Mouse (Mus musculus): Measurements from ENCODE around the gene Fstl4. TPM values are rescaled to one million over a fixed set of nuclear protein-coding genes. Genes with fewer than 3 reads are reported as not detected.

The Fstl4 gene
- polyA plus RNA-seq, 1 experiment from 2014 or later = not detected

DNA sequence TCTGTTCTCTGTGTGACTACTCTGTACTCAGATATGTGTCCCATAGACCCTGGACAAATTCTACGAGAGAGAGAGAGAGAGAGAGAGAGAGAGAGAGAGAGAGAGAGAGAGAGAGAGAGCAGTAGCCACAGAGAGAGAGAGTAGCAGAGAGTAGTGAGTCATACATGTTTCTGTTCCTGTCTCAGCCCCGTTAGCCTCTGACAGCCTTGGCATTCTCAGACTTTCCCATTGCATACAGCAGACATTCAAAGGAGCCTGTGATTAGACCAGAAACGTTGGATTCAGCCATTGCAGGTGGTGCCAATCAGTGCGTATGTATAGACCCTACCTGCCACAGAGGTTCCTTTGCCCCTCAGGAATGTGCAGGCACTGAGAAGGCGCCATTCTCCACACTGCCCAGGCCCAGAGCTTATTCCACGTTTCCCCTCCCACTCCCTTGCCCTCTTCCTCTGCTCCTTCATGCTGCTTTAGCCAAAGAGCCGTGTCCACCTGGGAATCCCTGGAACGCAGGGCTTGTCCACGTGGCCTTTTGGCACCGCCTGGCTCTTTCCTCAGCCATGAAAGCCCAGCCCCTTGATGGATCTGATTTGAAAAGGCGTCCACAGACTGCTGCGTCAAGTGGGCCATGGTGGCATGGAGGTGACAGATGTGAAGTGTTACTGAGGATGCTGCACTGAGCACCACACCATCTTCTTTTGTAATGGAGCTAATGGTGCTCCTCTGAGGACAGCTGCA is 175.1 kb downstream of the Fstl4 start:
- no peaks in the 10 kb centered on the region for H3K27me3 ChIP-seq (ENCODE audit: insufficient read depth, low read length)
- H3K36me3 ChIP-seq (replicated peaks; ENCODE audit: insufficient read depth, low read length) = no peaks in the 10 kb centered on the region
- no peak for DNase-seq
- no peak overlapping the region for H3K4me3 ChIP-seq (ENCODE audit: low read depth, low read length)
- no peak overlapping the region for H3K9ac ChIP-seq (replicated peaks)
- H3K4me2 ChIP-seq (ENCODE audit: low read depth, low read length) = no peak overlapping the region
- no peak for TF ChIP-seq CTCF (IDR thresholded peaks at IDR 0.05; ENCODE audit: low read depth)
- H3K9me3 ChIP-seq (ENCODE audit: low read length) = no peaks in the 10 kb centered on the region
- H3K27ac ChIP-seq (ENCODE audit: low read depth) = no peak overlapping the region
- no peaks in the 10 kb centered on the region for H3K4me1 ChIP-seq (ENCODE audit: insufficient read depth)
- 61% methylated on average over 12 of the region's 12 CpGs for WGBS (ENCODE audit: insufficient replicate concordance)
- no peak for ATAC-seq

DNA sequence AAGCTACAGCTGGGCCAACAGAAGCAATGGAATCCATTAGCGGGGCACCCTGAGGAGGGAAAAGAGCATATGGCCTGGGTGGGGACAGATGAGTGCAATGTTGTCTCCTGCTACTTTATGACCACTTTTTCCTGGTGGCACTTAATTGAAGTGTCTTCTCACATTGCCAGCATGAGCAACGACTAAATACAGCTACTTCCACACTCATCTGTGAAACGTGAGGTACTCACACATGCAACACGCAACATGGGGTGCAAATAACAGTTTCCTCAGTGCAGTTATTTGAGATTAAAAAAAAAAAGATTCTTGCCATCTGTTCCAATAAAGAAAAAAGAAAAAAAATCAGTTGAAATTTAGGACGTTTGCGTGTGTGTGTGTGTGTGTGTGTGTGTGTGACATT is 178.5 kb downstream of the Fstl4 start:
- H3K27ac ChIP-seq (ENCODE audit: low read depth) = no peak overlapping the region
- ATAC-seq = no peak

DNA sequence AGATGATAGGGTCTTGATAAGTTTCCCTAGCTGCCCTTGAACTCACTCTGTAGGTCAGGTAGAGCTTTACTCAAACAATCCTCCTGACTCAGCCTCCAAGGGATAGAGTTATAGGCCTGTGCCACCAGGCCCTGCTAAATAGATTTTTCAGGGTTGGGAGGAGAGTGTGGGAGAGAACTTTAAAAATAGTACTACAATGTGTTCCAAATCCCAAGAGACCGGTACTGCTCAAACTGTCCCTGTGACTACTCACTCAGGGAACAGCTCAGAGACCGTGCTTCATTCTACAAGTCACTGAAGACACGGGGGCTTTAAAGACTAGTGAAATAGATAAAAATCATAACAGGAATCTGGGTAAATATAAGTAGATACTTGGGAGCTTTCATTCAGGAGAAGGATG is 190.6 kb downstream of the Fstl4 start:
- Histone ChIP-seq H3K27me3 (ENCODE audit: insufficient read depth, low read length) (no peaks in the 10 kb centered on the region), H3K27ac (ENCODE audit: low read depth) (no peak overlapping the region)
- TF ChIP-seq EP300 (IDR thresholded peaks at IDR 0.05; ENCODE audit: low read depth) (no peak), CTCF (IDR thresholded peaks at IDR 0.05; ENCODE audit: low read depth) (no peak)

More for the DNA sequence above, 178.5 kb downstream of the Fstl4 start:
- Histone ChIP-seq H3K9me3 (ENCODE audit: low read length) (no peaks in the 10 kb centered on the region), H3K9ac (replicated peaks) (no peak overlapping the region), H3K27me3 (ENCODE audit: insufficient read depth, low read length) (no peaks in the 10 kb centered on the region), H3K36me3 (replicated peaks; ENCODE audit: insufficient read depth, low read length) (no peaks in the 10 kb centered on the region), H3K4me1 (ENCODE audit: insufficient read depth) (no peaks in the 10 kb centered on the region), H3K4me3 (ENCODE audit: low read depth, low read length) (no peak overlapping the region), H3K4me2 (ENCODE audit: low read depth, low read length) (no peak overlapping the region)
- DNase-seq = no peak
- WGBS (ENCODE audit: insufficient replicate concordance) = 71% methylated on average over 6 of the region's 6 CpGs
- TF ChIP-seq CTCF (IDR thresholded peaks at IDR 0.05; ENCODE audit: low read depth) = no peak
- no peak for TF ChIP-seq EP300 (IDR thresholded peaks at IDR 0.05; ENCODE audit: low read depth)

DNA sequence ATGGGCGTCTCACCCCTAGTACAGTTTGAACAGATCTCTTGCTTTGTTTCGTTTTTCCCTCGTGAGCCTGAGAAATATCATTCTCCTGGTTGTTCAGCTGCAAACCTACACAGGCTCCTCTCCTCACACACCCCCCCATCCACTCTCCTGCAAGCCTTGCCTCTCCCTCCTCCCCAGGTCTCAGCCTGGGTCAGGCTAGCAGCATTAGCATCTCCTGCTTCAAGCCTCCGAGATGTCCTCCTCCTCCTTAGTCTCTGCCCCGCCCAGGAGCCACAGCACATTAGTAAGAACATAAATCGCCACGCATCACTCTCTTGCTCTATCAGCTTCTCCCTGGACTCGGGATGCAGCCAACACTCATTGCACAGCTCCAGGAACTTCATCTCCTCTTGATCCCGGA is 204.4 kb downstream of the Fstl4 start:
- no peaks in the 10 kb centered on the region for H3K36me3 ChIP-seq (replicated peaks; ENCODE audit: insufficient read depth, low read length)
- no peak overlapping the region for H3K9ac ChIP-seq (replicated peaks)
- H3K4me3 ChIP-seq (ENCODE audit: low read depth, low read length) = no peak overlapping the region
- no peak for DNase-seq
- TF ChIP-seq EP300 (IDR thresholded peaks at IDR 0.05; ENCODE audit: low read depth) (no peak), CTCF (IDR thresholded peaks at IDR 0.05; ENCODE audit: low read depth) (no peak)
- H3K9me3 ChIP-seq (ENCODE audit: low read length) = no peaks in the 10 kb centered on the region
- no peak overlapping the region for H3K27ac ChIP-seq (ENCODE audit: low read depth)
- H3K27me3 ChIP-seq (ENCODE audit: insufficient read depth, low read length) = no peaks in the 10 kb centered on the region
- H3K4me1 ChIP-seq (ENCODE audit: insufficient read depth) = no peaks in the 10 kb centered on the region
- H3K4me2 ChIP-seq (ENCODE audit: low read depth, low read length) = no peak overlapping the region
- 67% methylated on average over 9 of the region's 9 CpGs for WGBS (ENCODE audit: insufficient replicate concordance)
- ATAC-seq = no peak

More for the DNA sequence above, 190.6 kb downstream of the Fstl4 start:
- 80% methylated on average over 3 of the region's 3 CpGs for WGBS (ENCODE audit: insufficient replicate concordance)
- Histone ChIP-seq H3K36me3 (replicated peaks; ENCODE audit: insufficient read depth, low read length) (no peaks in the 10 kb centered on the region), H3K9ac (replicated peaks) (no peak overlapping the region), H3K4me2 (ENCODE audit: low read depth, low read length) (no peak overlapping the region), H3K9me3 (ENCODE audit: low read length) (no peaks in the 10 kb centered on the region), H3K4me1 (ENCODE audit: insufficient read depth) (no peaks in the 10 kb centered on the region), H3K4me3 (ENCODE audit: low read depth, low read length) (no peak overlapping the region)
- ATAC-seq = no peak
- DNase-seq = no peak

DNA sequence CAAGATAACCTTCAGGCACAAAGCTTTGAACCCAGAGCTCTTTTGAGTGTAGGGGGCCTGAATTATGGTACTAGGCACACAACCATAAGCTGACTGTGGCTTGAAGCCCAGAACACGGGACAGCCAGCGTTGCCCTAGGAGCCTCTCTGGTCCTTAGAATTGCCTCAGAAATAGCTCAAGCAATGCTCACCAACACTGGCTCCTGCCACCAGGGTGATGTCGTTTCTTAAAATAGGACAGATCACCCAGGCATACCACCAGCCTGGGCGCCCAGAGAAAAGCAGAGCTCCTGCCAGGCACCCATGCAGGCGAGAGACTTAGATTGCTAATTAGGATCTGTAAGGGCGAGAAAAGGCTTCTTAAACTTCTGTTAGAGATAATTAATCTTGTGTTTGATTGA is 206.0 kb downstream of the Fstl4 start:
- Histone ChIP-seq H3K27me3 (ENCODE audit: insufficient read depth, low read length) (no peaks in the 10 kb centered on the region), H3K4me2 (ENCODE audit: low read depth, low read length) (no peak overlapping the region)

DNA sequence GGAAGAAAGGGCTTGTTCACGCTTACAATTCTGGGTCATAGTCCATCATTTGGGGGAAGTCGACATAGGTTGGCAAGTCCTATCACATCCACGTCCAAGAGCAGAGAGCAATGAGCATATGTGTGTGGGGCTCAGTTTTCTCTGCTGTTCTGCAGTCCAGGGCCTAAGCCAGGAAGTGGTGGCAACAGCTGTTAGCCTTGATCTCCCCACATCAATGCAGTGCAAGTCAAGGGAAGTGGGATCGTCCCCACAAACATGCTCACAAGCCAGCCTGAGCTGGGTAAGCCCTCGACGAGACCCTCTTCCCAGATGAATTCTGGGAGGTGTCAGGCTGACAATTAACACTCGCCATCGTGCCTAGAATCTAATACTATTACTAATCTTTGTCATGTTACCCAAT is 222.6 kb downstream of the Fstl4 start:
- no peak for ATAC-seq
- WGBS (ENCODE audit: insufficient replicate concordance) = 50% methylated on average over 8 of the region's 8 CpGs
- H3K27ac ChIP-seq (ENCODE audit: low read depth) = no peak overlapping the region
- H3K27me3 ChIP-seq (ENCODE audit: insufficient read depth, low read length) = no peaks in the 10 kb centered on the region
- no peaks in the 10 kb centered on the region for H3K4me1 ChIP-seq (ENCODE audit: insufficient read depth)
- H3K9ac ChIP-seq (replicated peaks) = no peak overlapping the region
- H3K36me3 ChIP-seq (replicated peaks; ENCODE audit: insufficient read depth, low read length) = no peaks in the 10 kb centered on the region
- TF ChIP-seq CTCF (IDR thresholded peaks at IDR 0.05; ENCODE audit: low read depth) = no peak
- TF ChIP-seq EP300 (IDR thresholded peaks at IDR 0.05; ENCODE audit: low read depth) = no peak
- no peak overlapping the region for H3K4me3 ChIP-seq (ENCODE audit: low read depth, low read length)
- peaks cover 3% of the 10 kb centered on the region; the same call in 1 of the 2 replicates for H3K9me3 ChIP-seq (ENCODE audit: low read length)
- DNase-seq = no peak
- H3K4me2 ChIP-seq (ENCODE audit: low read depth, low read length) = no peak overlapping the region

More for the DNA sequence above, 206.0 kb downstream of the Fstl4 start:
- Histone ChIP-seq H3K27ac (ENCODE audit: low read depth) (no peak overlapping the region), H3K9ac (replicated peaks) (no peak overlapping the region), H3K36me3 (replicated peaks; ENCODE audit: insufficient read depth, low read length) (no peaks in the 10 kb centered on the region), H3K4me3 (ENCODE audit: low read depth, low read length) (no peak overlapping the region), H3K4me1 (ENCODE audit: insufficient read depth) (no peaks in the 10 kb centered on the region), H3K9me3 (ENCODE audit: low read length) (no peaks in the 10 kb centered on the region)
- TF ChIP-seq CTCF (IDR thresholded peaks at IDR 0.05; ENCODE audit: low read depth) (no peak), EP300 (IDR thresholded peaks at IDR 0.05; ENCODE audit: low read depth) (no peak)
- DNase-seq (no peak), ATAC-seq (no peak)
- WGBS (ENCODE audit: insufficient replicate concordance) = 71% methylated on average over 6 of the region's 6 CpGs

All from liver, postnatal 0 days (tissue).